Mouse (Mus musculus): ENCODE measurements around the gene Etv6. TPM values are rescaled to one million over a fixed set of nuclear protein-coding genes. Genes with fewer than 3 reads are reported as not detected.

Gene Etv6
- polyA plus RNA-seq, 1 experiment from 2014 or later, result 3.4 TPM

- H3K36me3 ChIP-seq (ENCODE audit: control insufficient read depth, insufficient read depth, low read length), result no peaks in the 10 kb centered on the region
- H3K9ac ChIP-seq (ENCODE audit: low read depth, low read length), result no peak overlapping the region
- WGBS, result 83% methylated on average over 13 of the region's 13 CpGs
- no peak for ATAC-seq
- H3K4me3 ChIP-seq (ENCODE audit: low read depth, low read length), result no peak overlapping the region
- peaks cover 14% of the 10 kb centered on the region for H3K4me1 ChIP-seq (ENCODE audit: control insufficient read depth, insufficient read depth, low read length)
- no peak overlapping the region for H3K27ac ChIP-seq (ENCODE audit: low read length)
- H3K9me3 ChIP-seq (replicated peaks; ENCODE audit: control insufficient read depth, low read length, poor library complexity, severe bottlenecking), result no peaks in the 10 kb centered on the region
- H3K27me3 ChIP-seq (ENCODE audit: control insufficient read depth, insufficient read depth, low read depth, low read length), result no peaks in the 10 kb centered on the region
- H3K4me2 ChIP-seq (ENCODE audit: low read length), result no peak overlapping the region
Observed at GRCm38 (mm10) chr6:134210675-134211457, 175.4 kb downstream of the Etv6 start.

GRCm38 (mm10) chr6:134211458-134211776 is 175.9 kb downstream of the Etv6 start:
- no peak for ATAC-seq
- H3K27ac ChIP-seq (ENCODE audit: low read length), result no peak overlapping the region
- H3K27me3 ChIP-seq (ENCODE audit: control insufficient read depth, insufficient read depth, low read depth, low read length), result no peaks in the 10 kb centered on the region
- H3K9ac ChIP-seq (ENCODE audit: low read depth, low read length), result no peak overlapping the region
- no peak overlapping the region for H3K4me3 ChIP-seq (ENCODE audit: low read depth, low read length)
- 83% methylated on average over 9 of the region's 9 CpGs for WGBS
- H3K36me3 ChIP-seq (ENCODE audit: control insufficient read depth, insufficient read depth, low read length), result no peaks in the 10 kb centered on the region
- H3K4me1 ChIP-seq (ENCODE audit: control insufficient read depth, insufficient read depth, low read length), result peaks cover 14% of the 10 kb centered on the region
- H3K9me3 ChIP-seq (replicated peaks; ENCODE audit: control insufficient read depth, low read length, poor library complexity, severe bottlenecking), result no peaks in the 10 kb centered on the region
- H3K4me2 ChIP-seq (ENCODE audit: low read length), result no peak overlapping the region

GRCm38 (mm10) chr6:134217747-134218146 is 182.2 kb downstream of the Etv6 start:
- Histone ChIP-seq H3K4me3 (ENCODE audit: low read depth, low read length) (no peak overlapping the region), H3K36me3 (ENCODE audit: control insufficient read depth, insufficient read depth, low read length) (no peaks in the 10 kb centered on the region), H3K27me3 (ENCODE audit: control insufficient read depth, insufficient read depth, low read depth, low read length) (no peaks in the 10 kb centered on the region), H3K4me2 (ENCODE audit: low read length) (no peak overlapping the region), H3K9me3 (replicated peaks; ENCODE audit: control insufficient read depth, low read length, poor library complexity, severe bottlenecking) (no peaks in the 10 kb centered on the region), H3K9ac (ENCODE audit: low read depth, low read length) (no peak overlapping the region), H3K27ac (ENCODE audit: low read length) (no peak overlapping the region), H3K4me1 (ENCODE audit: control insufficient read depth, insufficient read depth, low read length) (0 out of 2 replicates have a peak, but pooled peaks cover 2% of the 10 kb centered on the region)
- WGBS, result 96% methylated on average over 6 of the region's 6 CpGs
- no peak for ATAC-seq

- Histone ChIP-seq H3K4me3 (ENCODE audit: low read depth, low read length) (no peak overlapping the region), H3K27me3 (ENCODE audit: control insufficient read depth, insufficient read depth, low read depth, low read length) (no peaks in the 10 kb centered on the region), H3K9ac (ENCODE audit: low read depth, low read length) (no peak overlapping the region), H3K36me3 (ENCODE audit: control insufficient read depth, insufficient read depth, low read length) (no peaks in the 10 kb centered on the region), H3K4me1 (ENCODE audit: control insufficient read depth, insufficient read depth, low read length) (0 out of 2 replicates have a peak, but pooled peaks cover 2% of the 10 kb centered on the region), H3K27ac (ENCODE audit: low read length) (no peak overlapping the region), H3K4me2 (ENCODE audit: low read length) (no peak overlapping the region), H3K9me3 (replicated peaks; ENCODE audit: control insufficient read depth, low read length, poor library complexity, severe bottlenecking) (no peaks in the 10 kb centered on the region)
- 73% methylated on average over 3 of the region's 3 CpGs for WGBS
- no peak for ATAC-seq
Observed at GRCm38 (mm10) chr6:134218441-134218840, 182.9 kb downstream of the Etv6 start.

- 45% methylated on average over 6 of the region's 6 CpGs for WGBS
- H3K4me1 ChIP-seq (ENCODE audit: control insufficient read depth, insufficient read depth, low read length), result 0 out of 2 replicates have a peak, but pooled peaks cover 2% of the 10 kb centered on the region
- H3K27me3 ChIP-seq (ENCODE audit: control insufficient read depth, insufficient read depth, low read depth, low read length), result no peaks in the 10 kb centered on the region
- no peak overlapping the region for H3K4me2 ChIP-seq (ENCODE audit: low read length)
- H3K9ac ChIP-seq (ENCODE audit: low read depth, low read length), result no peak overlapping the region
- no peak overlapping the region for H3K27ac ChIP-seq (ENCODE audit: low read length)
- H3K9me3 ChIP-seq (replicated peaks; ENCODE audit: control insufficient read depth, low read length, poor library complexity, severe bottlenecking), result no peaks in the 10 kb centered on the region
- ATAC-seq, result no peak
- no peaks in the 10 kb centered on the region for H3K36me3 ChIP-seq (ENCODE audit: control insufficient read depth, insufficient read depth, low read length)
- no peak overlapping the region for H3K4me3 ChIP-seq (ENCODE audit: low read depth, low read length)
Observed at GRCm38 (mm10) chr6:134219358-134219757, 183.9 kb downstream of the Etv6 start.

- peak; percentile 51; the same call in 1 of the 2 replicates for ATAC-seq
- H3K27me3 ChIP-seq (ENCODE audit: control insufficient read depth, insufficient read depth, low read depth, low read length), result no peaks in the 10 kb centered on the region
- 73% methylated on average over 13 of the region's 13 CpGs for WGBS
Observed at GRCm38 (mm10) chr6:134220209-134220777, 184.8 kb downstream of the Etv6 start.

GRCm38 (mm10) chr6:134222248-134222929 is 186.9 kb downstream of the Etv6 start:
- Histone ChIP-seq H3K27ac (ENCODE audit: low read length) (no peak overlapping the region), H3K27me3 (ENCODE audit: control insufficient read depth, insufficient read depth, low read depth, low read length) (no peaks in the 10 kb centered on the region), H3K9me3 (replicated peaks; ENCODE audit: control insufficient read depth, low read length, poor library complexity, severe bottlenecking) (no peaks in the 10 kb centered on the region), H3K36me3 (ENCODE audit: control insufficient read depth, insufficient read depth, low read length) (no peaks in the 10 kb centered on the region), H3K4me2 (ENCODE audit: low read length) (no peak overlapping the region), H3K9ac (ENCODE audit: low read depth, low read length) (no peak overlapping the region), H3K4me1 (ENCODE audit: control insufficient read depth, insufficient read depth, low read length) (0 out of 2 replicates have a peak, but pooled peaks cover 2% of the 10 kb centered on the region), H3K4me3 (ENCODE audit: low read depth, low read length) (no peak overlapping the region)
- ATAC-seq, result no peak
- WGBS, result 38% methylated on average over 8 of the region's 8 CpGs

More at GRCm38 (mm10) chr6:134220209-134220777, 184.8 kb downstream of the Etv6 start:
- H3K9me3 ChIP-seq (replicated peaks; ENCODE audit: control insufficient read depth, low read length, poor library complexity, severe bottlenecking), result no peaks in the 10 kb centered on the region
- H3K4me3 ChIP-seq (ENCODE audit: low read depth, low read length), result no peak overlapping the region
- no peak overlapping the region for H3K9ac ChIP-seq (ENCODE audit: low read depth, low read length)
- H3K4me1 ChIP-seq (ENCODE audit: control insufficient read depth, insufficient read depth, low read length), result 0 out of 2 replicates have a peak, but pooled peaks cover 2% of the 10 kb centered on the region
- H3K27ac ChIP-seq (ENCODE audit: low read length), result no peak overlapping the region
- no peaks in the 10 kb centered on the region for H3K36me3 ChIP-seq (ENCODE audit: control insufficient read depth, insufficient read depth, low read length)
- H3K4me2 ChIP-seq (ENCODE audit: low read length), result no peak overlapping the region

- WGBS, result 96% methylated on average over 11 of the region's 11 CpGs
- no peak for ATAC-seq
- H3K4me1 ChIP-seq (ENCODE audit: control insufficient read depth, insufficient read depth, low read length), result no peaks in the 10 kb centered on the region
- H3K4me2 ChIP-seq (ENCODE audit: low read length), result no peak overlapping the region
- H3K9me3 ChIP-seq (replicated peaks; ENCODE audit: control insufficient read depth, low read length, poor library complexity, severe bottlenecking), result no peaks in the 10 kb centered on the region
- no peaks in the 10 kb centered on the region for H3K36me3 ChIP-seq (ENCODE audit: control insufficient read depth, insufficient read depth, low read length)
- H3K27me3 ChIP-seq (ENCODE audit: control insufficient read depth, insufficient read depth, low read depth, low read length), result no peaks in the 10 kb centered on the region
- H3K4me3 ChIP-seq (ENCODE audit: low read depth, low read length), result no peak overlapping the region
- no peak overlapping the region for H3K27ac ChIP-seq (ENCODE audit: low read length)
- H3K9ac ChIP-seq (ENCODE audit: low read depth, low read length), result no peak overlapping the region
Observed at GRCm38 (mm10) chr6:134225564-134225963, 190.1 kb downstream of the Etv6 start.

All from midbrain, embryonic 16.5 days (tissue).